Mouse (Mus musculus): ENCODE data around the gene Kcnj15. TPM values are rescaled to one million over a fixed set of nuclear protein-coding genes. Genes with fewer than 3 reads are reported as not detected.

The Kcnj15 gene
- total RNA-seq, 1 experiment: 0.04 TPM

GRCm38 (mm10) chr16:95307823-95308360, 50.5 kb downstream of the Kcnj15 start:
- H3K4me1 ChIP-seq (ENCODE audit: control insufficient read depth in 2 of 2, insufficient read depth in 2 of 2, low read length in 2 of 2, poor library complexity in 1 of 2): no peaks in the 10 kb centered on the region
- TF ChIP-seq ZNF384 (IDR thresholded peaks at IDR 0.05; ENCODE audit: low read depth, low read length): no peak
- no peak for TF ChIP-seq MAFK (IDR thresholded peaks at IDR 0.05; ENCODE audit: insufficient read depth, low read depth, low read length)
- TF ChIP-seq CHD2 (IDR thresholded peaks at IDR 0.05; ENCODE audit: low read depth, low read length): no peak
- no peak for TF ChIP-seq HCFC1 (IDR thresholded peaks at IDR 0.05; ENCODE audit: borderline replicate concordance, insufficient read depth, low read length)
- TF ChIP-seq ZC3H11A (IDR thresholded peaks at IDR 0.05; ENCODE audit: borderline replicate concordance, low read depth, low read length): no peak
- no peak overlapping the region for H3K27ac ChIP-seq (ENCODE audit: insufficient read depth, low read depth, low read length, poor library complexity, severe bottlenecking)
- no peaks in the 10 kb centered on the region for H3K9me3 ChIP-seq (ENCODE audit: control insufficient read depth, insufficient read depth, low read depth, low read length)
- in situ Hi-C loops (cut with MboI; ENCODE audit: low sequenced_read_pairs in 2 of 2, unreplicated experiment in 2 of 2): no loop called here
- H3K36me3 ChIP-seq (ENCODE audit: control insufficient read depth, insufficient read depth, low read length, poor library complexity, severe bottlenecking): no peaks in the 10 kb centered on the region
- DNase-seq (ENCODE audit: low read depth, low spot score): no peak
- no peak overlapping the region for H3K9ac ChIP-seq (ENCODE audit: insufficient read depth, low read depth, low read length, poor library complexity, severe bottlenecking)
- no peak overlapping the region for H3K4me3 ChIP-seq (ENCODE audit: insufficient read depth in 1 of 2, low read depth in 1 of 2, low read length in 2 of 2, poor library complexity in 1 of 2, severe bottlenecking in 1 of 2)

- H3K4me3 ChIP-seq (ENCODE audit: insufficient read depth in 1 of 2, low read depth in 1 of 2, low read length in 2 of 2, poor library complexity in 1 of 2, severe bottlenecking in 1 of 2): no peak overlapping the region
- H3K4me1 ChIP-seq (ENCODE audit: control insufficient read depth in 2 of 2, insufficient read depth in 2 of 2, low read length in 2 of 2, poor library complexity in 1 of 2): no peaks in the 10 kb centered on the region
- no peak for DNase-seq (ENCODE audit: low read depth, low spot score)
- H3K36me3 ChIP-seq (ENCODE audit: control insufficient read depth, insufficient read depth, low read length, poor library complexity, severe bottlenecking): no peaks in the 10 kb centered on the region
- in situ Hi-C loops (cut with MboI; ENCODE audit: low sequenced_read_pairs in 2 of 2, unreplicated experiment in 2 of 2): no loop called here
- H3K9ac ChIP-seq (ENCODE audit: insufficient read depth, low read depth, low read length, poor library complexity, severe bottlenecking): no peak overlapping the region
- no peaks in the 10 kb centered on the region for H3K9me3 ChIP-seq (ENCODE audit: control insufficient read depth, insufficient read depth, low read depth, low read length)
- no peak overlapping the region for H3K27ac ChIP-seq (ENCODE audit: insufficient read depth, low read depth, low read length, poor library complexity, severe bottlenecking)
- TF ChIP-seq MAFK (IDR thresholded peaks at IDR 0.05; ENCODE audit: insufficient read depth, low read depth, low read length): no peak
- no peak for TF ChIP-seq CHD2 (IDR thresholded peaks at IDR 0.05; ENCODE audit: low read depth, low read length)
- TF ChIP-seq HCFC1 (IDR thresholded peaks at IDR 0.05; ENCODE audit: borderline replicate concordance, insufficient read depth, low read length): no peak
- no peak for TF ChIP-seq ZNF384 (IDR thresholded peaks at IDR 0.05; ENCODE audit: low read depth, low read length)
- TF ChIP-seq ZC3H11A (IDR thresholded peaks at IDR 0.05; ENCODE audit: borderline replicate concordance, low read depth, low read length): no peak
These were observed 64.7 kb downstream of the Kcnj15 start for GRCm38 (mm10) chr16:95321945-95322625.

GRCm38 (mm10) chr16:95332159-95332558, 74.8 kb downstream of the Kcnj15 start:
- H3K4me1 ChIP-seq (ENCODE audit: control insufficient read depth in 2 of 2, insufficient read depth in 2 of 2, low read length in 2 of 2, poor library complexity in 1 of 2): no peaks in the 10 kb centered on the region
- in situ Hi-C loops (cut with MboI; ENCODE audit: low sequenced_read_pairs in 2 of 2, unreplicated experiment in 2 of 2): loop anchor here in 1 of 2 experiments (25.0 kb wide), 1 partner anchor 520 kb away; no protein-coding TSS in a partner anchor
- H3K27ac ChIP-seq (ENCODE audit: insufficient read depth, low read depth, low read length, poor library complexity, severe bottlenecking): no peak overlapping the region
- H3K4me3 ChIP-seq (ENCODE audit: insufficient read depth in 1 of 2, low read depth in 1 of 2, low read length in 2 of 2, poor library complexity in 1 of 2, severe bottlenecking in 1 of 2): no peak overlapping the region
- TF ChIP-seq ZNF384 (IDR thresholded peaks at IDR 0.05; ENCODE audit: low read depth, low read length) (no peak), HCFC1 (IDR thresholded peaks at IDR 0.05; ENCODE audit: borderline replicate concordance, insufficient read depth, low read length) (no peak), MAFK (IDR thresholded peaks at IDR 0.05; ENCODE audit: insufficient read depth, low read depth, low read length) (no peak), CHD2 (IDR thresholded peaks at IDR 0.05; ENCODE audit: low read depth, low read length) (no peak), ZC3H11A (IDR thresholded peaks at IDR 0.05; ENCODE audit: borderline replicate concordance, low read depth, low read length) (no peak)
- H3K36me3 ChIP-seq (ENCODE audit: control insufficient read depth, insufficient read depth, low read length, poor library complexity, severe bottlenecking): no peaks in the 10 kb centered on the region
- H3K9ac ChIP-seq (ENCODE audit: insufficient read depth, low read depth, low read length, poor library complexity, severe bottlenecking): no peak overlapping the region
- H3K9me3 ChIP-seq (ENCODE audit: control insufficient read depth, insufficient read depth, low read depth, low read length): no peaks in the 10 kb centered on the region
- DNase-seq (ENCODE audit: low read depth, low spot score): no peak

- no peak overlapping the region for H3K27ac ChIP-seq (ENCODE audit: insufficient read depth, low read depth, low read length, poor library complexity, severe bottlenecking)
- in situ Hi-C loops (cut with MboI; ENCODE audit: low sequenced_read_pairs in 2 of 2, unreplicated experiment in 2 of 2): loop anchor here in 1 of 2 experiments (25.0 kb wide), 1 partner anchor 529 kb away; no protein-coding TSS in a partner anchor
- DNase-seq (ENCODE audit: low read depth, low spot score): peak; percentile 78
- no peak overlapping the region for H3K4me3 ChIP-seq (ENCODE audit: insufficient read depth in 1 of 2, low read depth in 1 of 2, low read length in 2 of 2, poor library complexity in 1 of 2, severe bottlenecking in 1 of 2)
- H3K9ac ChIP-seq (ENCODE audit: insufficient read depth, low read depth, low read length, poor library complexity, severe bottlenecking): no peak overlapping the region
- H3K36me3 ChIP-seq (ENCODE audit: control insufficient read depth, insufficient read depth, low read length, poor library complexity, severe bottlenecking): no peaks in the 10 kb centered on the region
- TF ChIP-seq HCFC1 (IDR thresholded peaks at IDR 0.05; ENCODE audit: borderline replicate concordance, insufficient read depth, low read length) (no peak), ZC3H11A (IDR thresholded peaks at IDR 0.05; ENCODE audit: borderline replicate concordance, low read depth, low read length) (peak; percentile 64; the same call in 1 of the 2 replicates), CHD2 (IDR thresholded peaks at IDR 0.05; ENCODE audit: low read depth, low read length) (no peak), ZNF384 (IDR thresholded peaks at IDR 0.05; ENCODE audit: low read depth, low read length) (no peak), MAFK (IDR thresholded peaks at IDR 0.05; ENCODE audit: insufficient read depth, low read depth, low read length) (no peak)
- no peaks in the 10 kb centered on the region for H3K4me1 ChIP-seq (ENCODE audit: control insufficient read depth in 2 of 2, insufficient read depth in 2 of 2, low read length in 2 of 2, poor library complexity in 1 of 2)
- no peaks in the 10 kb centered on the region for H3K9me3 ChIP-seq (ENCODE audit: control insufficient read depth, insufficient read depth, low read depth, low read length)
These were observed 83.8 kb downstream of the Kcnj15 start for GRCm38 (mm10) chr16:95340885-95341791.
